Mouse (Mus musculus) right cerebral cortex, postnatal 10 days (tissue): ENCODE measurements around the gene Marf1.
"Not testable (repeated sequence)": the region's sequence is repeated elsewhere in the genome, so short reads cannot be mapped to it uniquely, and the experiment has no call there.

Experiments used
- DNase-seq, 2 experiments: peaks; one replicate each; pipeline ENCODE4 v3.0.0; 2021; ENCODE audit warnings: low spot score in 2 of 2

The Marf1 gene

DNA sequence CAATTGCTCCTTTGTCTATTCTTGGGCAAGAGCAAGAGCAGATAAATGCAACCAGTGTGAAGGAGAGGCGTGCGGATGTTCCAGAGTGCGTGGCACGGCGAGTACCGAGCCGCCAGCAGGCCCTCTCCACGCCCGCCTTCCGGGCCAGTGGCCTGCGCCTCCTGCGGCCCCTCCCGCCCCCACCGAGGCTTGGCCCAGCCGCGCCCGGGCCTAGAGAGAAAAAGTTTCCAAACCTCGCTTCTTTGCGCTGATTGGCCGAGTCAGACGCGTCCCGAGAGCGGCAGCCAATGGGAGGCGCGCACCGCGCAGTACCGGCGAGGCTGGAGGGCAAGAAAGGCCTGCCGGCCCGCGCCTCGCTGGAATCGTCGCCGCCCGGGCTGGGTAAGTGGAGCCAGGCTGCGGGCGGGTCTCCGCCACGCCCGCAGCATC lies at the start of gene Marf1, which contains the start of gene Nde1:
Marf1 (minus strand) TSS at position 364 of the 429 bp plus-strand sequence.
Nde1 (plus strand) TSS at position 288 of the 429 bp plus-strand sequence.
- DNase-seq: peak; percentile 89 to 91

DNA sequence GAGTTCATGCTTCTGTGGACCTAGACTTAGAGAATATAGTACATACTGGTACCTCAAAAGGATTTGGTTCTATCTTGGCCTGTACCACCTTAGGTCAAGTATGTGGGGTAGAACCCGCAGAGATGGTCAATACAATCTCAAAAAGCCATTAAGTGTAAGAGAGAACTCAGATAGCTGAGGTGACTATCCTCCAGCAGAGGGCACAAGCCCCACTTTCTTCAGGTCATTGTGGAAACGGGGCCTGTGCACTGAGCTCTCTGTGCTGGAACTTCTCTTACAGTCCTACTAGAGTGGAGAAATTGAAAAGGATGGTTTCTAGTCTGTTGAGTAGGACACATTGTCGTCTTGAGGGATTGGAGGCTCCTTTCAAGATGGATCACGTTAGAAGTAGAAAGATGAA lies 35.6 kb upstream of the Marf1 start:
- no peak for DNase-seq

DNA sequence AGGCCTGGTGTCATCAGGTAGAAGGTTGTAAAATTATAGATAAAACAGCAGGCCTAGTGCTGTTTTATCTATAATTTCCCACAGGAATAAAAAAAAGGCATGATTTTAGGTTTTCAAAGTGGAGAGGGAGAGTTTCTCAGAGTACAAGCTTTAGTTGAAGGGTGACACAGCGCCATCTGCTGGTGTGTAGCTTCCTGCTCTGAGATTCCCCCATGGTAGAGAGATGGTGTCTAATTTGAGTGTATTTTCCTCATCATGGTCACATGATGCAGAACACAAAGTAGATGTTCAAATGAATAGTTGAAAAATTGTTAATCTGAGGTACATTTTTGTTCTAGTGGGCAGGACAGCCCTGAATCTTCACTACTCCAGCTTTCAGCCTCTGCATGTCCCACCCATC lies 32.3 kb upstream of the Marf1 start:
- peak; percentile 47 to 70 for DNase-seq

DNA sequence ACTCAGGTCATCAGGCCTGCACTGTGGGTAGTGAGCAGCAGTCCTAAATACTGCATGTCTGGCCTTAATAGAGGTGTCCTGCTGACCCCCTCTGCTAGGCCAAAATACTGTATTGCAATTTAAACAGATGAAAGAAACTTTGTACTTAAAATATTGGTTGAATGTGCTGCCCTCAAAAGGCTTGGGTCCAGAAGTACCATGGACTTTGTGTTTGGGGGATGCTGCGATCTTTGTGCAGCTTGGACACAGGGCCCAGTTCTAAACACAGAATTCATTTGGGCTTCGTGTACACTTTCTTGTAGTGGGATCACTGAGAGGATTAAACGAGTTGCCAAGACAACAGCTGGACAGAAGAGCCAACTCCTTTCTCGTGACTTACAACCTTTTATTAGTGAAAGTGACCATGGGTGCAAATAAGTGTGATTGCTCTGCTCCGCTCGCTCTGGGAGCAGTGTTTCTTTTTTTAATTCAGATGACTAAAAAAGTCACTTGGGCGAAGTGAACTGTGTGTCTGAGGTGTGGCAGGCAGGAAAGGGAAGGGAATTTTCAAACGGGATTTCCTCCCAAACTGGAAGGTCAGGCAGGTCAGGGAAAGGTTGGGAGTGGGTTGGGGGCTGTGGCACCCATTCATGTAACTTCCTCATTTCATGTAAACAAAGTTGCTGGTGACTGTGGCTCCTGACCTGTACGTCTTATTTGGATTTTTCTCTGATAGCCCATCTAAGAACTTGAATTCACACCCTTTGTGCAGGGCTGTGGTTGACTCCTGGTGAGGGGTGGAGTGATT lies 31.2 kb upstream of the Marf1 start:
- DNase-seq: no peak

DNA sequence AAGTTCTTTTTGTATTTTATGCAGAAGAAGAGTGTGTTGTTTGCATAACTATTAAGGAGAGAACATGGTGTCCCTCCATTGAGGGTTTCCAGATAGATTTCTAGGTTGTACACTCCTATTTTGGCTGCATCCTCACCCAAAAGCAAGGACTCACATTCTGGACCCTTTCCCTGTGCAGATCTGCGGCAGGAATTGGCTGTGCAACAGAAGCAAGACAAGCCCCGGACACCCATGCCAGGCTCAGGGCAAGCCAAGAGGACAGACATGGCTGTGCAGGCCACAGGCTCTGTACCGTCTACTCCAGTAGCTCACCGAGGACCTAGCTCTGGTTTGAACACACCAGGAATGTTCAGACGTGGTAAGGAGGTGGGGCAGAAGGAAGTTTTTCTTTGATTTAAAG lies 22.4 kb upstream of the Marf1 start:
- DNase-seq: peak; percentile 59 to 65

DNA sequence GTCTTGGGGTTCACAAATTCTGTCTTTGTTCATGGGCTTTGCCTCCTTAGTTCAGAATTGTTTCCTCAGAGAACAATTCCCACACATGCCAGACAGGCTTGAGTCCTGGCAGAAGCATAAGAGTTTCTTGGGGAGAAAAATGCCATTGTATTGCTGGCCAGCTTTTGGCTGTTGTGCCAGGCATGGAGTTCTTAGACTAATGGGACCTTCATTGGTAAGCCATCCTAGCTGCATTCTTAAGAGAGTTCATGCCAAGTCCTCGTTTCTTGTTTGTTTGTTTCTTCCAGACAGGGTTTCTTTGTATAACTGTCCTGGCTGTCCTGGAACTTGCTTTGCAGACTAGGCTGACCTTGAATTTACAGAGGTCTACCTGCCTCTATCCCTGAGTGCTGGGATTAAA lies 20.7 kb upstream of the Marf1 start:
- peak; percentile 49 to 52 for DNase-seq

DNA sequence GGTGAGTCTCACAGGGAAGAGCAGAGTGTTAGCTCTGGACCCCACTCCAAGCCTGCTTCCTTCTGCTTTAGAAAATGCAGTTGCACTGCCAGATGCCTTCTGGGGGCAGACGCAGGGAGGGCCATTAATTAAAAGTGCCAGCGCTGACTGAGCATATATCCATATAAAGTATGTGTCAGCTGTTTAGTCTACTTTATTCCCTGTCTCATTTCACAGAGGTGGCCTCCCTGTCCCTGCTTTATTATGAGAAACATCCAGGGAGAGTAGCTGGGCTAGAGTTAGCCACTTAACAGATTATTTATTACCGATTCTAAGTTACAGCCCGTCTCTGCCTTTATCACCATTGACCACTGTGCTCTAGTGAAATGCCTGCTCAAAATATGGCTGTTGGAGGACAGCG lies 19.2 kb upstream of the Marf1 start:
- DNase-seq: no peak

DNA sequence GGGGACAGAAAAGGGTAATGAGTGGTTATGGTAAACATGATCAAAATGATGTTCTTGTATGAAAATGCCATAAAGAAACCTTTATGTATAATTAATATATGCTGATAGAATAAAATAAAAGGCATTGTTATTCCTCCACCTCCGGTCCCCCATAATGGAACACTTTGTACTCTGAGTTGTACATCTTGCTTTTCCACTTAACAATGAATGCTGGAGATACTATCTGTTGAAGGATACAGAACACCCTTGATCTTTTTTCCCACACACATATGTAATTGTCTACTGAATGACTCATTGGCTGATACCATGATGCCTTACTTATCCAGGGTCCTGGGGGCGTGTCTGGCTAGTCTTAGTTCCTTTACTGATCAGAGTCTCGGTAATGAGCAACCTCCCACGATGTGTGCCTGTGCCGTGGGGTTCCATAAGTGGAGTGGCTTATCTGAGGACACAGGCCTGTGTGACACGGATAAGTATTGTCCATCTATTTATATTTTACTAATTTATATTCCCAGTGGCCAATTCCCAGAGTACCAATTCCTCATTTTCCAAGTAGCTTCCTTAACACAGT lies 17.1 kb upstream of the Marf1 start:
- DNase-seq: no peak

DNA sequence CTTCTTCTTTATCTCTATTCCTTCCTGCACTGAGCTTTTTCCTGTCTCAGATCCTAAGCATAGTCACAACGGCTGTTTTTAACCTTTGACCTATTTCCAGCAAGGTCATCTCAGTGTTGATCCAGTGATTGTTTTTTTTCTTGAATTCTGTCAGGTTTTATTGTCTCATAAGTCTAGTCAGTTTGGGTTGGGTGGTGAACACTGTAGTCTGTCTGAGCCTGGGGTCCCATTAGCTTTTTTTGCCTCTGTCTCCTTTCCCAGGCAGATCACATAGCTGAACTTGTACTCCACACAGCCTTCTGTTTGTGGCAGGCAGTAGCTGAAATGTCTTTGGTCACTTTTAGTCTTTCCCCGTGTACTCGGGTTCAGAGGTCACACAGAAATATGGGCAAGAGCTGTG lies 14.9 kb upstream of the Marf1 start:
- no peak for DNase-seq

DNA sequence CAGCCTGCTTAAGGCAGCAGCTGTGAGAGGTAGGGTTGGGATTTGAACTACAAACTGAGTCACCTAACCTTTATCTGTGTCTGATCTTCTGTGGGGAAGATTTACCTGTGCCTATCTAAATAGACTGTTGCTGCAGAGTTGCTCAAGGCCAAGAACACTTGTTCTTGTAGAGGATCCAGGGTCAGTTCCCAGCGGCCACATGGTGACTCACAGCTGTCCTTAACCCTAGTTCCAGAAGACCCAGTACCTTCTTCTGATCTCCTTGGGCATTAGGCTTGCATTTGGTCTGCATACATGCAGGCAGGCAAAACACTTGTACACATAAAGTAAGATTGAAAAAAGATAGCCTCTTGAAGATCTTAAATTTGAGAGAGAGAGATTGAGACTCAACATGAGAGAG lies 6.6 kb upstream of the Marf1 start:
- no peak for DNase-seq

DNA sequence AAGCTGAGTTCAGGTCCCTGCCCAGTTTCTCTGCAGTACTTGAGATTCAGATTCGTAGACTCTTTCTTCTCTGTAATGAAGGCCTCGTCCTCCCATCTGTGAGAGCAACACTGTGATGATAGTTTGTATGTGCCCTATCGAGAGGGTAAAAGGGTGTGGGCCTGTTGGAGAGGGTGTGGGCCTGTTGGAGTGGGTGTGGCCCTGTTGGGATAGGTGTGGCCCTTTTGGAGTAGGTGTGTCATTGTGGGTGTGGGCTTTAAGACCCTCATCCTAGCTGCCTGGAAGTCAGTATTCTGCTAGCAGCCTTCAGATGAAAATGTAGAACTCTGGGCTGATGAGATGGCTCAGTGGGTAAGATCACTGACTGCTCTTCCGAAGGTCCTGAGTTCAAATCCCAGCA lies 3.3 kb upstream of the Marf1 start:
- no peak for DNase-seq

DNA sequence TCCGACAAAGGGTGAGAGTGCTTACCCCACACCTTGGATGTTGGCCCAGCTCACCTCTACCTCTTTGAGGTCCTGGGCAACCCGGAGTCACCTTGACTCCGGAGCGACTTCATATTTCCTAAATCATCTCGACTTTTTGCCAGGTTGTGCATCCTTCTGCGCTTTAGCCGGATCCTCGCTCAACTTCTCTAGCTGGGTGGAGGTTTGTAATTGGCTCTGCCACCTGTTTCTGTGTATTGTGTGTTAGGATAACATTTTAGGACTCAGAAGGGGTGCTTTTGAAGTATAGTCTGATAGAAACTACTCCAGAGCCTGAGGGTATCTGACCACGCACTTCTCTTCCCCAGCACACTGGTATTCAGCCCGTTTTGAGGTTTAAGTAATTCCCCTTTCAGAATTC lies 580 bp upstream of the Marf1 start:
- no peak for DNase-seq

DNA sequence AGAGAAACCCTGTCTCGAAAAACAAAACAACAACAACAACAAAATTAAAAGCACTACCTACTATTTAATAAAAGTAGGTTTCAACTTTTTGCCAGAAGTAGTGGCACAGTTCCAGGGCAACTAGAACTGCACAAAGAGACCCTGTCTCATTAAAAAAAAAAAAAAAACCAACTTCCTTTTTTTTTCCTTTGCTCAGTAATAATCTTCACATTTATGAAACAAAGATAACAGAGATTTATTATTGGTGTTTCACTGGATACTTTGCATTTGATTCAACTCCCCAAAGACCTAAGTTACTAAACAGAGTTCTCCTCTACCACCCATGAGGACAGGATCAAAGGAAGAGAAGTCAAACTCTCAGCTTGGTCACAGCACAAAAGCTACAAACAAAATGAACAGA lies 2.2 kb downstream of the Marf1 start:
- DNase-seq: no peak

DNA sequence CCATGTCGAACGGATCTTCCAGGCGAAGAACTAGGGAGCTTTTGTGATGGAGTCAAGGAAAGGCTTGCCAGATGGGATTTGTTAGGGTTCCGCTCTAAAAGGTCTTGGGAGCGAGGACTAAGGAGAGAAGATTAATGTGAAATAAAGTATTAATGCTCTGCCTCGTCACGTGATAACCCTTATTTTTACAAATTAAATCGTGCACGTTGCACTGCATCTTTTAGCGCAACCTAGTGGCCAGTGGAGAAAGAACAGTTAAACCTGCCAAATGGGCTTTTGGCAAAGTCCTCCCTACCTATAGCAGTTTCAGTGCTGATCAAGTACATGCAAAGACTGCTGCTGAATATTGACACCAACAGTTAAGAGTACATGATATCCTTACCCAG lies 3.4 kb downstream of the Marf1 start:
- DNase-seq: peak; percentile 83 to 87

DNA sequence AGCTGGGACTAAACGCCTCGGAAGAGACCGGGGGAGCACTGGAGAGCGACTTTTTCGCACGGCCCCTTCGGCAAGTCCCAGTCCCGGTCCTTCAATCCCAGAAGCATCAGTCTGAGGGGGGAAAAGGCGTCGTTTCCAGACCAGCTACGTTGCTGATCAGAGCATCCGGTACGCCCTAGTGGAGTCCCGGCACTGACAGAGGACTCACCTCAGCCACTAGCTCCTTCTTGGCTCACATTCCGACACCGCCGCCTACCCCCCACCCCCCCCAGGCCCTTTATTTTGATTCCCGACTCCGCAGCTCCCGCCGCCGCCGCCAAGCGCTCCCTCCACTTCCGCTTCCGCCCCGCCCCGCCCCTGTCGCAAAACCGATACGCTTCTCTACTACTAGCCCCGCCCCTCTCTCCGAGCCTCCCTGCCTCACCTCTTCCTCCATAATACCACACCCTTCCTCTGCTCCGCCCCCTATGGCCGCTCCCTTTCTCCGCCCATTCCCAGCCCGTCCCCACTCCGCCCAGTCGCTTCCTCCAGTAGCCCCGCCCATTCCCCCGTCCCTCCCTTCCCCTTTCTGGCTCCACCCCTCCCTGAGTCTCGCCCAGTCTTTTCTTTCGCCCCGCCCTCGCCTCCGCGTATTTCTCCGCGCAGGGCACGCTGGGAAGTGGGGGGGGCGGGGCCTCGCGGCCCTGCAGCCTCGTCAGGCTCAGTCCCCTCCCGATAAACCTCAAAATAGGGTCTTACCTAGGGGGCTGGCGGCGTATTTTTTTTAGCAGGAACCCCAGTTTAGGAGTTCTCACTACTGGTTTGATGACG lies 4.0 kb downstream of the Marf1 start:
- peak; percentile 99 to 100 for DNase-seq

DNA sequence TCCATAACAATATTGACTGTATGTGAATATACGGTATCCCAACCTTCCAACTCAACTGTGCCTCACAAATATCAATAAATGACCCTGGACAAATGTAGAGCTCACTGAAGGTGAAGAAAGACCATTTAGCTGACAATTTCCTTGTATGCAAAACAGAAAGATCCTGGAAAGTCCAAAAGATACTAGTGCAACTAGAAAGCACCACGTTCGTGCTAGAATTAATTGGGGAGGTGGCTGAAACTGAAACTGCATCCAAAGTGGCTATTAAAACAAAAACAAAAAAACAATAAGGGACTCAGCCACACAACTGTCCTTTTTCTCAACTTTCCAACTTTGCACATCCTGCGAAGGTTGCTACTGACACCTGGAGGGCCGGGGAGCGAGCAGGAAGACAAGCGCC lies 4.6 kb downstream of the Marf1 start:
- DNase-seq: no peak

DNA sequence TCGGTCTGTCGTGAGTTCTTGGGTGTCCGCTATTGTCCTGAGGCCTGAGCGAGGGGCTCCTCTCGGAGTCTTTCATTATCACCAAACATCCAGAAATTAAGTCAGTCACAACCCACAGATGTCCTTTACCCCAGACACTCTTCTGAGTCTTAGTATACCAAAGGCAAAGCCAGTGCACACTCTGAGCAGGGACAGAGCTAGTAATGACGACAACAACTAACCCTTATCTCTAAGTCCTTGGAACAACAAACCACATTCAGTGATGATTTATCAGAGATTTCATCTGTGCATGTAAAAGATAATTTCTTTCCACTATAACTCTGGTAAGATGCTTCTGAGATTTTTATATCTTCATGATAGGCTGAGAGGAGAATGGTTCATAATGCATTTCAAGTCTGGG lies 6.8 kb downstream of the Marf1 start:
- no peak for DNase-seq

DNA sequence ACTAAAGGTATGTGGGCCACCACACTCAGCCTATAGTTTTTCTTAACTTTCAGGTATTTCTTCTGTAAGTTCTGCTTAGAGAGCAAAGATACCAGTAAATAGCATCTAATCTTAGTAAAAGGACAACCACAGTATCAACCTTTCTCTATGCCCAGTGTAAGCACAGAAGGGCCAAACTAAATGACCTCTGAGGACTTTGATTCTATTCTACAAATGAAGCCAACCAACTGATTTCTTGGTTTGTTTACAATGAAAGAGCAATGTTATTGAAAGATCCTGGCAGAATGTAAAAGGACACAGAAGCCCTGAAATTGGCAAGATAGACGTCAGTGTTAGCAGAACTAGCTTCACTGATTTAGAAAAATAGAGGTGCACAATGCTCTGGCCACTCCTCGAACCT lies 7.5 kb downstream of the Marf1 start:
- not testable (repeated sequence) for DNase-seq

DNA sequence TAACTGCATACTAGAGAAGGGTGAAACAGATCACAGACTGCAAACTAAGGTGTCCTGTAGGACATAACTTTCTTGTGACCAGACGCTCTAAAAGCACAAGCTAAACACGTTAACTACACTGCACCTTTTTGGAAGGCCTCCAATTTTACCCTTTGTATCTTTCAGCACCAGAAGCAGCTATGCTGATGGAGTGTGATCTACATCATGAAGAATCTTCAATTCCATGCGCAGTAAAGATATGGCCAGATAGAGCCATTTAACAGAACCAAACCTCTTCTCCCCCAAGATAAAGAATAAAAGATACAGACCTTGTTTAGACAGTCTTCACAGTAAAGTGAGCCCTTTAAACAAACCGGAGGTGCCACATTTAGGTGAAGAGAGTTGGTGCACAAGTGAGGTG lies 11.4 kb downstream of the Marf1 start:
- no peak for DNase-seq

DNA sequence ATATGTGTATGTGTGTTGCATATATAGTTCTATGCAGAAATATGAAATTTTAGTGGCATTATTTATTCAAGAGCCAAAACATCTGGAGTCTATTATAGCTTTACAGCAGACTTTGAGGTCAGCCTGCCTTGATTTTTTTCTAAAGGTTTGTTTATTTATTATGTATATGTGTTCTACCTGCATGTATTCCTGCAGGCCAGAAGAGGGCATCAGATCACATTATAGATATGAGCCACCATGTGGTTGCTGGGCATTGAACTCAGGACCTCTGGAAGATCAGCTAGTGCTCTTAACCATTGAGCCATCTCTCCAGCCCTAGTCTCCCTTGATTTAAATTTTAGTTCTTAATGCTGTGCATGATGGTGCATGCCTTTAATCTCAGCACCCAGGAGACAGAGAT lies 15.4 kb downstream of the Marf1 start:
- DNase-seq: no peak

DNA sequence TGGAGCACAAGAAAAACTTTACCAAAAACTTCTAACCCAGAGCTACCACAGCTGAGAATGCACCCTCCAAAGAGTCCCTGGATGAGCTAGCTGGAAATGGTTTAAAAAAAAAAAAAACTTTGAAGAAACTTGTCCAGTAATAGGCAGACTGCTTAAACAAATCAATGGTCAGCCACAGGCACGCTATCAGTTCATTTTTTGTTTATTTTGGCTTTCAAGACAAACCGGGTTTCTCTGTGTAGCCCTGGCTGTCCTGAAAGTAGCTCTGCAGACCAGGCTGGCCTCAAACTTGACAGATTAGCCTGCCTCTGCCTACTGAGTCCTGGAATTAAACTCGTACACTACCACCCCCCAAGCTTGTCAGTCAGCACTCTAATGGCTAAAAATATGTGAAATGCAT lies 19.9 kb downstream of the Marf1 start:
- no peak for DNase-seq

DNA sequence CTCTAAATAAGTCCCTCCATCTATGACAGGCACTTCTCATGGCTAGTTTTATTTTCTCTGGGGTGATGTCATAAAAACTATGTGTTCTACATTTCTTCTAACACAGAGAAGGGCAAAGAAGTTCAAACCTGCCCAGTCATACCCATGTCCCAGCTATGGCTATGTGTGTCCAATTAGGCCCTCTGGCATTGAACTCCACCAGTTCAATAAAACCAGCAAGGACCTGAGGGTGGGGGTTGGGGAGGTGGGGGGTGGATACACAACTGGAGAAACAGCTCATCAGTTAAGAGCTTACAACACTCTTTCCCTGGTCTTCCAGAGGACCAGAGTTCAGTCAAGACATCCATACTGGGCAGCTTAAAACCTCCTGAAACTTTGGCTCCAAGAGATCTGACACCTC lies 24.0 kb downstream of the Marf1 start:
- no peak for DNase-seq
